Comparison of ENCODE assay signal across 8 mouse cellular contexts in the genomic region with DNA sequence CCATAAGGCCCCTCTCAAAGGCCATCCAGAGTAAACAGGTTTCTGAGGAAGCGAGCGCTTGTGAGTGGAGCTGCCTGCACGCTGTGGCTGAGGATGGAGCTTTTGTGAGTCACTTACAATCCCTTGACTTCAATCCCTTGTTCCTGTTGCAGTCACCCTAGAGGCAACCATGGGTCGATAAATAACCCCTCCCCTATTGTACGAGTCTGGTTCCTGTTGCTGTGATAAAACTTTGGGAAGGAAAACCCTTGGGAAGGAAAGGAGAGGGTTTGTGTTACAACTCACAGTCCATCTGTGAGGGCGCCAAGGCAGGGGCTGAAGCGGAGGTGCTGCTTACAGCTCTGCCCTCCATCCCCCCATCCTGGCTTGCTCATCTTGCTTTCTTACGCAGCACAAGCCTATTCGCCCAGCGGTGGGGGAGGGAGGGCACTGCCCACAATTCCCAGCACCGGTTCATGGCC. TPM values are rescaled to one million over a fixed set of nuclear protein-coding genes. Genes with fewer than 3 reads are reported as not detected.
A peak's percentile ranks its signal among the peaks of the same experiment; 100 is the strongest.
DNase-seq lines count a peak whose midpoint lies in the region; ATAC-seq and TF ChIP-seq lines count a peak whose summit lies in the region.

No protein-coding gene starts in this region.

- H3K4me3 ChIP-seq in heart, postnatal 0 days (ENCODE audit: low read depth, low read length), result no peak overlapping the region
- no peak overlapping the region for H3K4me3 ChIP-seq in midbrain, embryonic 11.5 days (ENCODE audit: low read depth, low read length)

- H3K4me2 ChIP-seq in heart, postnatal 0 days (ENCODE audit: low read depth, low read length), result no peak overlapping the region
- peak overlapping the region; percentile 21; the same call in 1 of the 2 replicates for H3K4me2 ChIP-seq in midbrain, embryonic 11.5 days

- TF ChIP-seq POLR2A in brain, embryonic 14.5 days (IDR thresholded peaks at IDR 0.05; ENCODE audit: borderline replicate concordance, extremely low read depth, insufficient read depth, insufficient read length, poor library complexity, severe bottlenecking), result no peak

- no peak for TF ChIP-seq CTCF in brain, embryonic 14.5 days (IDR thresholded peaks at IDR 0.05; ENCODE audit: borderline replicate concordance, extremely low read depth, insufficient read depth, insufficient read length)
- TF ChIP-seq CTCF in heart, postnatal 0 days (IDR thresholded peaks at IDR 0.05; ENCODE audit: low read depth), result no peak

- peaks cover 21% of the 10 kb centered on the region for H3K4me1 ChIP-seq in heart, postnatal 0 days (ENCODE audit: control insufficient read depth, insufficient read depth)
- H3K4me1 ChIP-seq in midbrain, embryonic 11.5 days (ENCODE audit: control insufficient read depth, insufficient read depth, low read length), result peaks cover 22% of the 10 kb centered on the region

- H3K27ac ChIP-seq in heart, postnatal 0 days (ENCODE audit: low read depth), result peak overlapping the region; percentile 52
- peak overlapping the region; percentile 71; the same call in 1 of the 2 replicates for H3K27ac ChIP-seq in midbrain, embryonic 11.5 days (ENCODE audit: low read depth, low read length)

- H3K9ac ChIP-seq in heart, postnatal 0 days (replicated peaks; ENCODE audit: low read depth, low read length), result 0 out of 2 replicates have a peak overlapping the region, but pooled peaks have one; percentile 2
- peak overlapping the region; percentile 44 for H3K9ac ChIP-seq in midbrain, embryonic 11.5 days (ENCODE audit: low read length)

- TF ChIP-seq EP300 in heart, postnatal 0 days (IDR thresholded peaks at IDR 0.05; ENCODE audit: low read depth), result no peak

- H3K36me3 ChIP-seq in heart, postnatal 0 days (replicated peaks; ENCODE audit: control insufficient read depth, insufficient read depth, low read length), result no peaks in the 10 kb centered on the region
- H3K36me3 ChIP-seq in midbrain, embryonic 11.5 days (ENCODE audit: control insufficient read depth, insufficient read depth, low read length), result no peaks in the 10 kb centered on the region

- peak; percentile 66 for ATAC-seq in heart, postnatal 0 days (ENCODE audit: insufficient read depth, low read depth)
- peak; percentile 77 for ATAC-seq in midbrain, embryonic 11.5 days (ENCODE audit: low FRiP score)

- 31% methylated on average over 11 of the region's 11 CpGs for WGBS in heart, postnatal 0 days
- WGBS in midbrain, embryonic 11.5 days, result 13% methylated on average over 11 of the region's 11 CpGs

- no peaks in the 10 kb centered on the region for H3K27me3 ChIP-seq in heart, postnatal 0 days (ENCODE audit: control insufficient read depth, insufficient read depth, low read length)
- no peaks in the 10 kb centered on the region for H3K27me3 ChIP-seq in midbrain, embryonic 11.5 days (ENCODE audit: control insufficient read depth, insufficient read depth, low read length)

- H3K9me3 ChIP-seq in heart, postnatal 0 days (replicated peaks; ENCODE audit: control insufficient read depth, low read length), result no peaks in the 10 kb centered on the region
- H3K9me3 ChIP-seq in midbrain, embryonic 11.5 days (ENCODE audit: control insufficient read depth, low read length), result no peaks in the 10 kb centered on the region

- peak; percentile 94 for DNase-seq in heart, adult 11 months
- DNase-seq in heart, postnatal 4 days, result no peak
- peak; percentile 85 for DNase-seq in brain, embryonic 14.5 days (ENCODE audit: low read depth)
- DNase-seq in heart, postnatal 0 days (ENCODE audit: low spot score), result peak; percentile 72
- DNase-seq in midbrain, embryonic 11.5 days (ENCODE audit: low spot score, missing footprints), result peak; percentile 94
- no peak for DNase-seq in layer of hippocampus, postnatal 14 days (ENCODE audit: low spot score in 2 of 2)
- no peak for DNase-seq in cerebellum, adult 8-10 months
- DNase-seq in layer of hippocampus, postnatal 10 days (ENCODE audit: low spot score in 2 of 2), result no peak

RNA-seq across cellular contexts. Expression of a gene that starts 45.2 kb away (rescaled TPM):
- total RNA-seq in heart, postnatal 4 days (2021), result 1 to 10 TPM; 1.7 to 3.2 TPM
- 0.57 and 0.72 TPM in 2 replicates for polyA plus RNA-seq in brain, embryonic 14.5 days (2012; rRNA removed)
- not detected in 2 replicates for total RNA-seq in heart, postnatal 0 days (2014; rRNA removed; ENCODE audit: low replicate concordance)
- polyA plus RNA-seq in heart, postnatal 0 days (2015; fragmentation: Nextera tagmentation; extraction: Ambion mirVana), result 3.1 and 3.6 TPM in 2 replicates
- 0.21 and 0.74 TPM in 2 replicates for polyA plus RNA-seq in midbrain, embryonic 11.5 days (2014; fragmentation: Nextera tagmentation; extraction: Ambion mirVana)
- 1 to 10 TPM; 7.5 to 9.3 TPM for total RNA-seq in layer of hippocampus, postnatal 14 days (2021)
- total RNA-seq in layer of hippocampus, postnatal 10 days (2021), result 1 to 10 TPM; 4.0 to 6.5 TPM

Comparison
In these comparisons a context has a peak if more than half of its experiments do, and no peak if none do; other contexts are left out.
1. DNase-seq: peak in heart, adult 11 months (single experiment), brain, embryonic 14.5 days (single experiment), heart, postnatal 0 days (single experiment) and midbrain, embryonic 11.5 days (single experiment); none in heart, postnatal 4 days (single experiment), layer of hippocampus, postnatal 14 days (0 of 2), cerebellum, adult 8-10 months (single experiment) and layer of hippocampus, postnatal 10 days (0 of 2).